Mouse (Mus musculus) spleen, adult 12 weeks (tissue): Measurements from ENCODE around the gene Klhl30.
A peak's percentile ranks its signal among the peaks of the same experiment; 100 is the strongest.

Source experiments
- DNase-seq: peaks from one replicate; pipeline ENCODE4 v3.0.0; 2022; ENCODE audit warnings: low spot score

Gene Klhl30

GRCm38 (mm10) chr1:91350841-91351240, at the start of gene Klhl30:
Klhl30 (plus strand) TSS chr1:91351016.
- DNase-seq: no peak

GRCm38 (mm10) chr1:91301206-91301920, 49.5 kb upstream of the Klhl30 start:
- DNase-seq: no peak

GRCm38 (mm10) chr1:91302021-91302420, 48.8 kb upstream of the Klhl30 start:
- no peak for DNase-seq

- DNase-seq: no peak
These were observed 46.2 kb upstream of the Klhl30 start for GRCm38 (mm10) chr1:91304621-91305020.

GRCm38 (mm10) chr1:91309366-91310085, 41.3 kb upstream of the Klhl30 start:
- no peak for DNase-seq

GRCm38 (mm10) chr1:91312273-91312672, 38.5 kb upstream of the Klhl30 start:
- no peak for DNase-seq

GRCm38 (mm10) chr1:91313251-91313650, 37.6 kb upstream of the Klhl30 start:
- no peak for DNase-seq

- no peak for DNase-seq
These were observed 33.2 kb upstream of the Klhl30 start for GRCm38 (mm10) chr1:91317656-91318055.

GRCm38 (mm10) chr1:91321760-91322438, 28.9 kb upstream of the Klhl30 start, which contains the start of gene Espnl:
Espnl (plus strand) TSS chr1:91322075.
- no peak for DNase-seq

- DNase-seq: no peak
These were observed 26.2 kb upstream of the Klhl30 start for GRCm38 (mm10) chr1:91324646-91325045.

GRCm38 (mm10) chr1:91325488-91326042, 25.3 kb upstream of the Klhl30 start:
- DNase-seq: no peak

GRCm38 (mm10) chr1:91332102-91332501, 18.7 kb upstream of the Klhl30 start:
- no peak for DNase-seq

- no peak for DNase-seq
These were observed 17.2 kb upstream of the Klhl30 start for GRCm38 (mm10) chr1:91333582-91333981.

- DNase-seq: no peak
These were observed 13.5 kb upstream of the Klhl30 start for GRCm38 (mm10) chr1:91337355-91337754.

GRCm38 (mm10) chr1:91344001-91344400, 6.8 kb upstream of the Klhl30 start:
- no peak for DNase-seq

GRCm38 (mm10) chr1:91344921-91345685, 5.7 kb upstream of the Klhl30 start:
- no peak for DNase-seq

GRCm38 (mm10) chr1:91346892-91347291, 3.9 kb upstream of the Klhl30 start:
- peak; percentile 40 for DNase-seq

- no peak for DNase-seq
These were observed 433 bp downstream of the Klhl30 start for GRCm38 (mm10) chr1:91351249-91351648.

GRCm38 (mm10) chr1:91352277-91352676, 1.5 kb downstream of the Klhl30 start:
- no peak for DNase-seq

GRCm38 (mm10) chr1:91356105-91356504, 5.3 kb downstream of the Klhl30 start:
- DNase-seq: no peak

- no peak for DNase-seq
These were observed 11.3 kb downstream of the Klhl30 start for GRCm38 (mm10) chr1:91362113-91362512.
